Mouse (Mus musculus) stomach, embryonic 14.5 days (tissue): ENCODE data around the gene Kcns3. TPM values are rescaled to one million over a fixed set of nuclear protein-coding genes. Genes with fewer than 3 reads are reported as not detected.

ENCODE experiments used
- polyA plus RNA-seq: library from polyadenylated mRNA; unstranded; fragments of >200 nt; fragmentation: Nextera tagmentation; extraction: Ambion mirVana; gene quantifications from 2 replicates; pipeline ENCODE4 v1.2.1, GENCODE M21; 2014

Gene Kcns3
- polyA plus RNA-seq, 1 experiment from 2014 or later, result 19.8 TPM

Other genes starting within 250 kb of the Kcns3 start
- gene Msgn1, start 57.9 kb upstream of the Kcns3 start, polyA plus RNA-seq, result not detected in 2 replicates
- gene Gen1, start 114.7 kb upstream of the Kcns3 start, polyA plus RNA-seq, result 11.4 and 15.9 TPM in 2 replicates
- 135 and 152 TPM in 2 replicates for gene Smc6, start 114.8 kb upstream of the Kcns3 start, polyA plus RNA-seq